Mouse (Mus musculus): Measurements from ENCODE around the gene Olfr572. TPM values are rescaled to one million over a fixed set of nuclear protein-coding genes. Genes with fewer than 3 reads are reported as not detected.

Olfr572 gene
- total and polyA plus RNA-seq, 2 experiments from 2014 or later: not detected

DNA sequence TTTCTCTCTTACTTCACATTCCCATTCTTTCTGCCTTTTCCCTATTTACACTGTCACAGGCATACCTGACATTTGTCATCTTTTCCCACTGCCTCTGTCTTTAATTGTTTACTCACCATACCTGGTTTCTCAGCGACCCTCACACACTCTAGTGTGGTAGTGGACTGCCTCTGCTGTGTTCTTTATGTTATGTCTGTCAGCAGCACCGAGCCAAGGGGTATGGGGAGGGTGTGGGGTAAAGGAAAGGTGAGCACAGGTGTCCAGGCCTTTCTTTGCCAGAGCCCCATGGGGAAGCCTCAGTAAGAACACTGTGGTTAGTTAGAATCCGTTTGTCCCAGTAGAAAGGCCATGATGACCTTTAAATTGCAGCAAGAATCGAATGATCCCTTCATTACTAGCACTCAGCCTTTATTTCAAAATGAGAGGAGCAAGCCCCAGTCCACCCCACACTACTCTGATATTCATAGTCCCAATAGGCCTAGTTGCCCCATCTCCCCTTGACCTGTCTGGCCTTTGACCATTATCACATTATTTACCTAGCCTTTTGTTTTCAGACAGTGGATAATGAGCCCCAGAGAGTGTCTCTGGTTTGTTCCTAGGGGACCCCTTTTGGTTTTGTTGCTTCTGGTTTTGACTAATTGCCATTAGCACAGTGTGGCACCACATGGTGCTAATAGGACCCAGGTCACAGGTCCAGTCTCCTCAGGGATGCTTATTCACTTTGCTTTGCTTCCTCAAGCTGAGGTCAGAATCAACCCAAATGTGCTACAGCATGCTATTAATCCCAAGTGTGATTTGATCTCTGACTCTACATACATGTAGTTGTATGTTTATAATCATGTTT lies 7.0 kb upstream of the Olfr572 start, which contains the start of gene Olfr571:
TSS of gene Olfr571 (minus strand) at position 505 of the 844 bp plus-strand sequence.
- TF ChIP-seq EP300 (IDR thresholded peaks at IDR 0.05; ENCODE audit: low read depth) (no peak), CTCF (IDR thresholded peaks at IDR 0.05; ENCODE audit: low read depth) (no peak)
- no peak within 1 kb of the TSS for H3K27ac ChIP-seq (ENCODE audit: low read depth)
- H3K4me3 ChIP-seq (ENCODE audit: low read depth, low read length): no peak within 1 kb of the TSS
- H3K27me3 ChIP-seq (ENCODE audit: control insufficient read depth, insufficient read depth, low read length): no peaks in the 10 kb centered on the region
- 69% methylated on average over 4 of the region's 4 CpGs for WGBS
- no peak within 1 kb of the TSS for H3K4me2 ChIP-seq (ENCODE audit: low read depth, low read length)
- DNase-seq (ENCODE audit: low spot score): no peak
- H3K9me3 ChIP-seq (replicated peaks; ENCODE audit: control insufficient read depth, low read length): no peaks in the 10 kb centered on the region
- ATAC-seq (ENCODE audit: insufficient read depth, low read depth): no peak
- no peaks in the 10 kb centered on the region for H3K36me3 ChIP-seq (replicated peaks; ENCODE audit: control insufficient read depth, insufficient read depth, low read length)
- 0 out of 2 replicates have a peak, but pooled peaks cover 3% of the 10 kb centered on the region for H3K4me1 ChIP-seq (ENCODE audit: control insufficient read depth, insufficient read depth)
- no peak within 1 kb of the TSS for H3K9ac ChIP-seq (replicated peaks; ENCODE audit: low read depth, low read length)

DNA sequence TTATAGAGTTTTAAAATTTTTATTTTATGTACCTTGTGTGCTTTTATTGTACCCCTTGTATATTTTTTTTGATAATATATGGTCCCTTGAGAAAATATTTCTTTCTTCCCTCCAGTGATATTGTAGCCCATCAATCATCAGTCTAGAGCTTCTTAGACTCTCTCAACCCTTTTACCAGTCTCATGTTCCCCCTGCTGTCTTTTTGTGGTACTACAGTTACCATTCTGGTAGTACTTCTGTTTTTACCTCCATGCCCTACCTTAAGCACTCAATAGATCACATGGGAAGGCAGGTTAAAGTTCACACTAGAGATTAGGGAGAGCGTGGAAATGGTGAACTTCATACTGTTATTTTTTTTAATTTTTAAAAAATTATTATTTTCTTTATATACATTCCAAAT lies 4.6 kb upstream of the Olfr572 start:
- Histone ChIP-seq H3K4me3 (ENCODE audit: low read depth, low read length) (no peak overlapping the region), H3K4me1 (ENCODE audit: control insufficient read depth, insufficient read depth) (0 out of 2 replicates have a peak, but pooled peaks cover 3% of the 10 kb centered on the region), H3K9ac (replicated peaks; ENCODE audit: low read depth, low read length) (no peak overlapping the region), H3K27ac (ENCODE audit: low read depth) (no peak overlapping the region), H3K27me3 (ENCODE audit: control insufficient read depth, insufficient read depth, low read length) (no peaks in the 10 kb centered on the region), H3K4me2 (ENCODE audit: low read depth, low read length) (no peak overlapping the region), H3K9me3 (replicated peaks; ENCODE audit: control insufficient read depth, low read length) (no peaks in the 10 kb centered on the region), H3K36me3 (replicated peaks; ENCODE audit: control insufficient read depth, insufficient read depth, low read length) (no peaks in the 10 kb centered on the region)
- TF ChIP-seq CTCF (IDR thresholded peaks at IDR 0.05; ENCODE audit: low read depth): peak; percentile 84
- TF ChIP-seq EP300 (IDR thresholded peaks at IDR 0.05; ENCODE audit: low read depth): no peak
- 5% methylated on average over 1 of the region's 1 CpGs for WGBS
- no peak for ATAC-seq (ENCODE audit: insufficient read depth, low read depth)
- DNase-seq (ENCODE audit: low spot score): peak; percentile 46

DNA sequence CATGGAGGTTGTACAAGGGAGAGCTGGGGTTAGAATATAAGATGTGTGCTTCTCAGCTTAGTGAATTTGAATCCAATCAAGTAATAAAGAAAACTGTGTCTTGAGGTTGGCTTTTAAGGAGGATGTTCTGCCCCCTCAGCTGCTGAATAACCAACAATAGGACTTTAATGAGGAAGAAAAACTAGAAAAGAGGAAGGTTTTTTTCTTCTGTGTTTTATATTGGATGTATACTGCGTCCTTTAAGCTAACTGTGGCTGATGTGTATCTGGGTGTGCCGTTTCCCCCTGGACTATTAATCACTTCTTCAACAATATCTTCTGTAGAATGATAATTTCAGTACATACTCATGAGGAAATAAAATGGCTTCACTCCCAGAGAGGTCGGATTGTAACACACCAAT lies 2.9 kb downstream of the Olfr572 start:
- Histone ChIP-seq H3K4me1 (ENCODE audit: control insufficient read depth, insufficient read depth) (no peaks in the 10 kb centered on the region), H3K36me3 (replicated peaks; ENCODE audit: control insufficient read depth, insufficient read depth, low read length) (no peaks in the 10 kb centered on the region), H3K9ac (replicated peaks; ENCODE audit: low read depth, low read length) (no peak overlapping the region), H3K27me3 (ENCODE audit: control insufficient read depth, insufficient read depth, low read length) (no peaks in the 10 kb centered on the region), H3K27ac (ENCODE audit: low read depth) (no peak overlapping the region), H3K9me3 (replicated peaks; ENCODE audit: control insufficient read depth, low read length) (no peaks in the 10 kb centered on the region), H3K4me2 (ENCODE audit: low read depth, low read length) (no peak overlapping the region), H3K4me3 (ENCODE audit: low read depth, low read length) (no peak overlapping the region)
- no peak for ATAC-seq (ENCODE audit: insufficient read depth, low read depth)
- 66% methylated on average over 3 of the region's 3 CpGs for WGBS
- TF ChIP-seq CTCF (IDR thresholded peaks at IDR 0.05; ENCODE audit: low read depth) (no peak), EP300 (IDR thresholded peaks at IDR 0.05; ENCODE audit: low read depth) (no peak)
- DNase-seq (ENCODE audit: low spot score): no peak

DNA sequence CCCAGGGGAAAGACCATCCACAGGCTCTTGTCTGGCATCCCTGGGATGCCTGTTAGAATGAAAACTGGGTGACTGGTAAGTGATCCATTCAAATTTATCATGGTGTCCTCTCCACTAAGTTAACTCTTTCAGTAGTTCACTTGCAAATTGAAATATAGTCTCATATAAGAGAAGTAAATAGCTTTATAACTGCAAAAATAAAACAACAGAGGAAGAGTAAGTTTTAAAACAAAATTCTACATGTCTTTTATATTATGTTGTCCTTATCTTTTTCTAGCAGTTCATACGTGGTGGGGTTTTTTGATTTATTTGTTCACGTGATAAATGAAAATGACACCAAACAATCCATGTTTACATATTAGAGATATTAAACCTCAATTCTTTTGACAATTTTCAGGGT lies 18.3 kb downstream of the Olfr572 start, which contains the start of gene Olfr573-ps1:
TSS of gene Olfr573-ps1 (minus strand) at position 101 of the 400 bp plus-strand sequence.
- no peak for ATAC-seq (ENCODE audit: insufficient read depth, low read depth)
- no peak for DNase-seq (ENCODE audit: low spot score)
- no peaks in the 10 kb centered on the region for H3K9me3 ChIP-seq (replicated peaks; ENCODE audit: control insufficient read depth, low read length)
- H3K4me1 ChIP-seq (ENCODE audit: control insufficient read depth, insufficient read depth): no peaks in the 10 kb centered on the region
- H3K9ac ChIP-seq (replicated peaks; ENCODE audit: low read depth, low read length): no peak within 1 kb of the TSS
- H3K27ac ChIP-seq (ENCODE audit: low read depth): no peak within 1 kb of the TSS
- WGBS: 85% methylated on average over 2 of the region's 2 CpGs
- H3K4me2 ChIP-seq (ENCODE audit: low read depth, low read length): no peak within 1 kb of the TSS
- H3K27me3 ChIP-seq (ENCODE audit: control insufficient read depth, insufficient read depth, low read length): no peaks in the 10 kb centered on the region
- no peak for TF ChIP-seq CTCF (IDR thresholded peaks at IDR 0.05; ENCODE audit: low read depth)
- TF ChIP-seq EP300 (IDR thresholded peaks at IDR 0.05; ENCODE audit: low read depth): no peak
- no peak within 1 kb of the TSS for H3K4me3 ChIP-seq (ENCODE audit: low read depth, low read length)
- no peaks in the 10 kb centered on the region for H3K36me3 ChIP-seq (replicated peaks; ENCODE audit: control insufficient read depth, insufficient read depth, low read length)

DNA sequence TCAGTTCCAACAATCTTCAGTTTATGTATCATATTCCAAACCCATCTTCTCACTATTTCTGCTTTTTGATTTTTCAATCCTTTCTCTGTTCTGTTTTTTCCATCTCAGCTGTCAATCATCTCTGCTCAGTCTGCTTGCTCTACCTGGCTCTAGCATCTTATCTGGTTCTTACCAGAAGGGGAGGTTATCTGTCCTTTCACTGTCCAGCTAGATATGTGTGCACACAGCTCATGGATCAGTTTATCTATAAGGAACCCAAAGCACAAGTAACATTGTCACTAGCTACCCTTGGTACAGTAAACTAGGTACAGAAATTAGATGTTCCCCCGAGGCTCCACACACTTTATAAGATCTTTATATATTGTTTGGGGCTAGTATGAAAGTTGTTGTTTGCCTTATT lies 19.2 kb downstream of the Olfr572 start:
- ATAC-seq (ENCODE audit: insufficient read depth, low read depth): no peak
- Histone ChIP-seq H3K4me2 (ENCODE audit: low read depth, low read length) (no peak overlapping the region), H3K4me1 (ENCODE audit: control insufficient read depth, insufficient read depth) (no peaks in the 10 kb centered on the region), H3K4me3 (ENCODE audit: low read depth, low read length) (no peak overlapping the region), H3K27me3 (ENCODE audit: control insufficient read depth, insufficient read depth, low read length) (no peaks in the 10 kb centered on the region), H3K9me3 (replicated peaks; ENCODE audit: control insufficient read depth, low read length) (no peaks in the 10 kb centered on the region), H3K9ac (replicated peaks; ENCODE audit: low read depth, low read length) (no peak overlapping the region), H3K36me3 (replicated peaks; ENCODE audit: control insufficient read depth, insufficient read depth, low read length) (no peaks in the 10 kb centered on the region), H3K27ac (ENCODE audit: low read depth) (no peak overlapping the region)
- 87% methylated on average over 1 of the region's 1 CpGs for WGBS
- no peak for TF ChIP-seq EP300 (IDR thresholded peaks at IDR 0.05; ENCODE audit: low read depth)
- TF ChIP-seq CTCF (IDR thresholded peaks at IDR 0.05; ENCODE audit: low read depth): no peak
- DNase-seq (ENCODE audit: low spot score): no peak

All from heart, postnatal 0 days (tissue).